Mouse (Mus musculus) NIH3T3 (cell line): ENCODE measurements around the gene Slc25a22.
A peak's percentile ranks its signal among the peaks of the same experiment; 100 is the strongest.
"Not testable (repeated sequence)": the region's sequence is repeated elsewhere in the genome, so short reads cannot be mapped to it uniquely, and the experiment has no call there.

Source experiments
- DNase-seq: peaks from one replicate; pipeline ENCODE4 v3.0.0-alpha.2; 2012; ENCODE audit warnings: low read depth

Slc25a22 gene

GRCm38 (mm10) chr7:141457986-141458660, 20.4 kb upstream of the Slc25a22 start:
- DNase-seq, result peak; percentile 73

GRCm38 (mm10) chr7:141457236-141457635, 19.5 kb upstream of the Slc25a22 start:
- no peak for DNase-seq

- DNase-seq, result no peak
These were observed 19.0 kb upstream of the Slc25a22 start for GRCm38 (mm10) chr7:141456739-141457138.

GRCm38 (mm10) chr7:141455610-141456314, 18.1 kb upstream of the Slc25a22 start:
- peak; percentile 64 for DNase-seq

GRCm38 (mm10) chr7:141454967-141455551, 17.4 kb upstream of the Slc25a22 start, which contains the start of gene Pnpla2:
Gene Pnpla2 (plus strand): TSS chr7:141455198.
- DNase-seq, result peak; percentile 90

GRCm38 (mm10) chr7:141453636-141454035, 15.9 kb upstream of the Slc25a22 start:
- no peak for DNase-seq

- DNase-seq, result no peak
These were observed 14.2 kb upstream of the Slc25a22 start for GRCm38 (mm10) chr7:141451928-141452327.

- peak; percentile 91 for DNase-seq
These were observed 9.7 kb upstream of the Slc25a22 start, which contains the start of gene Rplp2 for GRCm38 (mm10) chr7:141447110-141447991. Gene Rplp2 (plus strand): TSS chr7:141447370.

GRCm38 (mm10) chr7:141446374-141446773, 8.7 kb upstream of the Slc25a22 start:
- DNase-seq, result not testable (repeated sequence)

- DNase-seq, result peak; percentile 83
These were observed 6.1 kb upstream of the Slc25a22 start, which contains the start of gene Pidd1 for GRCm38 (mm10) chr7:141443828-141444237. Gene Pidd1 (minus strand): TSS chr7:141444025.

- peak; percentile 70 for DNase-seq
These were observed 5.6 kb upstream of the Slc25a22 start for GRCm38 (mm10) chr7:141443081-141443821.

- DNase-seq, result no peak
These were observed 4.5 kb upstream of the Slc25a22 start for GRCm38 (mm10) chr7:141442199-141442598.

- no peak for DNase-seq
These were observed 3.8 kb upstream of the Slc25a22 start for GRCm38 (mm10) chr7:141441460-141441859.

- DNase-seq, result peak; percentile 64
These were observed 2.9 kb upstream of the Slc25a22 start for GRCm38 (mm10) chr7:141440613-141441012.

- no peak for DNase-seq
These were observed 2.1 kb upstream of the Slc25a22 start for GRCm38 (mm10) chr7:141439811-141440210.

- DNase-seq, result no peak
These were observed 1.5 kb upstream of the Slc25a22 start for GRCm38 (mm10) chr7:141439140-141439679.

GRCm38 (mm10) chr7:141438201-141438968, 693 bp upstream of the Slc25a22 start:
- DNase-seq, result no peak

- DNase-seq, result no peak
These were observed 1.2 kb downstream of the Slc25a22 start for GRCm38 (mm10) chr7:141436523-141436892.

- no peak for DNase-seq
These were observed 1.7 kb downstream of the Slc25a22 start for GRCm38 (mm10) chr7:141435856-141436522.
